Mouse (Mus musculus): ENCODE data around the gene Sox5.

The Sox5 gene

GRCm38 (mm10) chr6:144429276-144429675 is 352.5 kb downstream of the Sox5 start:
- DNase-seq (ENCODE audit: low read depth, low spot score): no peak

GRCm38 (mm10) chr6:144408030-144408429 is 373.7 kb downstream of the Sox5 start:
- no peak for DNase-seq (ENCODE audit: low read depth, low spot score)

GRCm38 (mm10) chr6:144398115-144398514 is 383.7 kb downstream of the Sox5 start:
- no peak for DNase-seq (ENCODE audit: low read depth, low spot score)

DNA sequence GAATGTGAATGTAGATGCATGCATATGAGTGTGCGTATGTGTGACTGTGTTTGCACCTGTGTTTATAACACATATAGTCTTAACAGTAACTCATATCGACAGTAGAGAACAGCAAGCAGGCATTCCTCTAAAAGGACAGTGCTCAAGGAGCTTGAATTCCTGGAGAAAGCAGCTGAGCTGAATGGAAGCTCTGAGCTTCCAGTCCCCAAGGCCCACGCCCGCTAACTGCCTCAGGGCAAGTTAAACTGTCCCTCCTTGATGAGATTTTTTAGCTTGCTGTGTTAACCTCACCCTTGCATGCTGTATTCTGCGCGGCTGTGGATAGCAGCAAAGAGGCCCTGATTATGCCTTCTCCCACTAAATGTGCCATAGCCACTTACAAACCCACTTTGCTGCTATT is 388.6 kb downstream of the Sox5 start:
- no peak for DNase-seq (ENCODE audit: low read depth, low spot score)

- no peak for DNase-seq (ENCODE audit: low read depth, low spot score)
Observed at GRCm38 (mm10) chr6:144389333-144390054, 392.3 kb downstream of the Sox5 start.

- DNase-seq (ENCODE audit: low read depth, low spot score): no peak
Observed at GRCm38 (mm10) chr6:144387539-144388255, 394.1 kb downstream of the Sox5 start.

DNA sequence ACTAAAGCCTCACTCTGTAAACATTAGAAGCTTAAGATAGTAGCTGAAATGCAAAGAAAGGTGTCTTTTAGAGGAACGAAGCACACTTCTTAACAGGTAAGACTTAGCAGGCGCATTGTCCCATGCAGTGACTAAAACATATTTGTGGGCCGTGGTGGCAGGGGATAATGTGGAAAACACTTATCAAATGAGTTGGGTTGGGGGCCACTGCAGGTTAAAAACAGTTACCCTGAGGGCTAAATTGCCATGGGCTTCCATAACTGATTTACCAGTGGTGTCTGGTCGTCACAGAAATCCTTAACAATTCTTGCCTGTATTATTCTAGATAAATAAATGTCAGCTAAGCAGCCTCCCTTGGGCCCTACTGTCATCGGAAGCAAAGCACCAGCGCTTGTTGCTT is 401.1 kb downstream of the Sox5 start:
- no peak for DNase-seq (ENCODE audit: low read depth, low spot score)

- DNase-seq (ENCODE audit: low read depth, low spot score): no peak
Observed at GRCm38 (mm10) chr6:144380171-144380570, 401.6 kb downstream of the Sox5 start.

GRCm38 (mm10) chr6:144374810-144375209 is 407.0 kb downstream of the Sox5 start:
- no peak for DNase-seq (ENCODE audit: low read depth, low spot score)

GRCm38 (mm10) chr6:144370699-144371098 is 411.1 kb downstream of the Sox5 start:
- no peak for DNase-seq (ENCODE audit: low read depth, low spot score)

GRCm38 (mm10) chr6:144367626-144368077 is 414.1 kb downstream of the Sox5 start:
- DNase-seq (ENCODE audit: low read depth, low spot score): no peak

- no peak for DNase-seq (ENCODE audit: low read depth, low spot score)
Observed at GRCm38 (mm10) chr6:144361267-144362038, 420.3 kb downstream of the Sox5 start.

- DNase-seq (ENCODE audit: low read depth, low spot score): no peak
Observed at GRCm38 (mm10) chr6:144357081-144357480, 424.7 kb downstream of the Sox5 start.

DNA sequence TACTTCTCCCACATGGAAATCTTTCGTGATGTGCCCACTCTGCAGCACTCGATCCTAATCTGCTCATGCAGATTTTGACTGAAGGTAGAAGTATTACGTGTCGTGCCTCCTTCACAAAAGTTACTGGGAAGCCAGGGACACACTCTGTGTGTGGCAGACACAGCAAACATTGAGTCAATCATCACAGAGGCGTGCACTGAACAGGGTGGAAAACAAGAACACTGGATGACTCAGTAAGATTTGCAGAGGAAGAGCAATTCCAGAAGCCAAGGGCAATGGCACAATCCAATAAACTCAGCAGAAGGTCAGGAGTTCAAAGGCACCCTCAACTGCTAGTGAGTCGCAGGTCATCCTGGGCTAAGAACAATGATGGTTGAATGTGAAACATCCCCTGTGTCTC is 430.7 kb downstream of the Sox5 start:
- DNase-seq (ENCODE audit: low read depth, low spot score): peak; percentile 47

DNA sequence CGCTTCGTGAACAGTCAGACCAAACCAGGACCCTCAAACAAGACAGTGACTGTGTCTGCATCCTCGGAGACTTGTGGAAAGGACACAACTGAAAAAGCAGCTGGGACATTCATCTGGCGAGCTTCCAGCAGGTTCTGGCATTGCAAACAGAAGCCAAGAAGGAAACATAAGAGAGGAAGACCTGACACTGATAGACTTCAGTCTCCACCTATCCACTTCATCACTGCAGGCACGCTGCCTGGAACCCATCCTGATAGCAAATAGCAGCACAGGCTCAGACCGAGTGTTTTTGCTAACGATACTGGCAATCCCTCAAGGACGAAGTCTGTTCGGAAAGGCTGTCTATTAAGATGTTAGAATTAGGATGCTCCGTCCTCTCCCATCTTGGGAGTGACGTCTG is 438.4 kb downstream of the Sox5 start:
- no peak for DNase-seq (ENCODE audit: low read depth, low spot score)

GRCm38 (mm10) chr6:144339554-144339953 is 442.2 kb downstream of the Sox5 start:
- no peak for DNase-seq (ENCODE audit: low read depth, low spot score)

DNA sequence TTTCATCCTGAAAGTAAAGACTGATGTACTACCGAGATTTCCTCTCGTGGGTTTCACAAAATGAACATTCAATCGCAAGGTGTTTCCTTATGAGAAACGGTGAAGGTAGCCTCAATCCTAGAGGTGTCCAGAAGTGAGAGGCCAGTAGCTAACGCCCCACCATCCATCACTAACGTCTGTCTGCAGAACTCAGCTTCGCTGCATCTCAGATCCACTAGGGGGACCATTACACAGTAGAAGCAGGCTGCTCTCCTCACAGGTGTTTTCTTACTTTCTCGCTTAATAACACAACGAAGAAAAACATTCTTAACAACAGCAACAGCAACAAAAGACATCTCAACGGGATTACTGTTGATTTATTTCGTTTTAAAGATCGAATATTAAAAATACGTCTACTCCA is 442.8 kb downstream of the Sox5 start:
- DNase-seq (ENCODE audit: low read depth, low spot score): no peak

- no peak for DNase-seq (ENCODE audit: low read depth, low spot score)
Observed at GRCm38 (mm10) chr6:144338221-144338620, 443.6 kb downstream of the Sox5 start.

GRCm38 (mm10) chr6:144337436-144337969 is 444.3 kb downstream of the Sox5 start:
- no peak for DNase-seq (ENCODE audit: low read depth, low spot score)

DNA sequence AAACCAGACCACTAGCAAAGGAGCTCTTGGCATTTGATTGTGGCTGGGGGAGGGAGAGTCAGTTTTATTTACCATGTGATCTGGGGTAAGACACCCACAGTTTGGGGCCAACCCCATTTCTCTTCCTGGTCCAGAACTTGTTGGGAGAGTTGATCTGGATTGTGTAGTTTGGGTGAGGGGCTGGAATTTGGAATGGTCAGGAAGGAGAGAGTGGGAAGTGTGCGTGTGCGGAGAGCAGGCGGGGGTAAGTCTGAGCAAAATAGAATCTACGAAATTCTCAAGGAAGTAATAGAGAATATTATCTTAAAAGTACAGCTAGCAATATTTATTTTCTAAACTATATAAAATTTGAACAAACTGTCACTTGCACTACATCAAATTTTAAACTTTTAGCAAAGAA is 445.0 kb downstream of the Sox5 start:
- DNase-seq (ENCODE audit: low read depth, low spot score): no peak

- no peak for DNase-seq (ENCODE audit: low read depth, low spot score)
Observed at GRCm38 (mm10) chr6:144333146-144333545, 448.6 kb downstream of the Sox5 start.

GRCm38 (mm10) chr6:144332027-144332426 is 449.8 kb downstream of the Sox5 start:
- no peak for DNase-seq (ENCODE audit: low read depth, low spot score)
